Mouse (Mus musculus): ENCODE results near the gene Ppdpf. TPM values are rescaled to one million over a fixed set of nuclear protein-coding genes. Genes with fewer than 3 reads are reported as not detected.
A peak's percentile ranks its signal among the peaks of the same experiment; 100 is the strongest.

Gene Ppdpf
- polyA plus RNA-seq, 1 experiment from 2014 or later, result 269 TPM

- Histone ChIP-seq H3K4me3 (ENCODE audit: low read depth, low read length) (peak within 1 kb of the TSS; percentile 29), H3K27me3 (replicated peaks; ENCODE audit: control insufficient read depth, insufficient read depth, low read length) (peaks cover 38% of the 10 kb centered on the region), H3K9ac (ENCODE audit: low read depth, low read length) (peak within 1 kb of the TSS; percentile 37; the same call in 1 of the 2 replicates), H3K4me1 (ENCODE audit: control insufficient read depth, insufficient read depth, low read length) (no peaks in the 10 kb centered on the region), H3K27ac (replicated peaks; ENCODE audit: low read depth, low read length) (no peak within 1 kb of the TSS), H3K9me3 (ENCODE audit: control insufficient read depth, low read length) (no peaks in the 10 kb centered on the region), H3K4me2 (ENCODE audit: low read depth, low read length) (peak within 1 kb of the TSS; percentile 51), H3K36me3 (ENCODE audit: control insufficient read depth, insufficient read depth, low read length) (no peaks in the 10 kb centered on the region)
- DNase-seq (ENCODE audit: low spot score) (no peak), ATAC-seq (ENCODE audit: low read depth) (peak; percentile 50; the same call in 1 of the 2 replicates)
- WGBS, result 2% methylated on average over 50 of the region's 55 CpGs
Observed at GRCm38 (mm10) chr2:181156248-181157121, 30.6 kb upstream of the Ppdpf start, which contains the start of gene Eef1a2. Gene Eef1a2 (minus strand): TSS chr2:181157014.

GRCm38 (mm10) chr2:181157180-181157579, 29.9 kb upstream of the Ppdpf start:
- H3K9me3 ChIP-seq (ENCODE audit: control insufficient read depth, low read length), result no peaks in the 10 kb centered on the region
- peak overlapping the region; percentile 51; the same call in 1 of the 2 replicates for H3K4me2 ChIP-seq (ENCODE audit: low read depth, low read length)

GRCm38 (mm10) chr2:181157716-181158302, 29.2 kb upstream of the Ppdpf start:
- H3K4me1 ChIP-seq (ENCODE audit: control insufficient read depth, insufficient read depth, low read length), result no peaks in the 10 kb centered on the region
- H3K4me3 ChIP-seq (ENCODE audit: low read depth, low read length), result no peak overlapping the region
- DNase-seq (ENCODE audit: low spot score) (no peak), ATAC-seq (ENCODE audit: low read depth) (no peak)
- WGBS, result 67% methylated on average over 6 of the region's 6 CpGs
- H3K9me3 ChIP-seq (ENCODE audit: control insufficient read depth, low read length), result no peaks in the 10 kb centered on the region
- H3K4me2 ChIP-seq (ENCODE audit: low read depth, low read length), result no peak overlapping the region
- no peak overlapping the region for H3K9ac ChIP-seq (ENCODE audit: low read depth, low read length)
- peaks cover 38% of the 10 kb centered on the region for H3K27me3 ChIP-seq (replicated peaks; ENCODE audit: control insufficient read depth, insufficient read depth, low read length)
- no peaks in the 10 kb centered on the region for H3K36me3 ChIP-seq (ENCODE audit: control insufficient read depth, insufficient read depth, low read length)
- no peak overlapping the region for H3K27ac ChIP-seq (replicated peaks; ENCODE audit: low read depth, low read length)

More at GRCm38 (mm10) chr2:181157180-181157579, 29.9 kb upstream of the Ppdpf start:
- Histone ChIP-seq H3K9ac (ENCODE audit: low read depth, low read length) (no peak overlapping the region), H3K36me3 (ENCODE audit: control insufficient read depth, insufficient read depth, low read length) (no peaks in the 10 kb centered on the region), H3K4me3 (ENCODE audit: low read depth, low read length) (no peak overlapping the region), H3K4me1 (ENCODE audit: control insufficient read depth, insufficient read depth, low read length) (no peaks in the 10 kb centered on the region), H3K27ac (replicated peaks; ENCODE audit: low read depth, low read length) (no peak overlapping the region), H3K27me3 (replicated peaks; ENCODE audit: control insufficient read depth, insufficient read depth, low read length) (peaks cover 38% of the 10 kb centered on the region)
- 79% methylated on average over 4 of the region's 4 CpGs for WGBS
- DNase-seq (ENCODE audit: low spot score) (no peak), ATAC-seq (ENCODE audit: low read depth) (no peak)

DNA sequence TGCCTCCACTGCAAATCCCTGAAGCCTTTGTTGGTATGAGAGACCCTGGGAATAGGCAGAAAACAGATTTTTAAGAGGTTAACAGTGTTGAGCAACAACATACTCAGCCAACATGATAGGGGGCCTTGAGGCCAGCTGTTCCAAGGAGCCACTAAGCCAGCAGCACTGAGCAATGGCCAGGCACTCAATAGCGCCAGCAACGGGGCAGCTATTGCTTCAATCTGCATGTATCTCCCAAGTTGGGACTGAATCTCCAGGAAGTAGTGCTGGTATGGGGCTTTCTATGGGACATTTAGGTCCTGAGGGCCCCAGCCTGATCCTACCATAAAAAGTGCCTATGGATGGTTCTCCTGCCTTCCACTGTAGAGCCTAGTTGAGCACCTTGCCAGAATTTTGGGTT, 28.6 kb upstream of the Ppdpf start:
- no peak overlapping the region for H3K9ac ChIP-seq (ENCODE audit: low read depth, low read length)
- peaks cover 38% of the 10 kb centered on the region for H3K27me3 ChIP-seq (replicated peaks; ENCODE audit: control insufficient read depth, insufficient read depth, low read length)
- ATAC-seq (ENCODE audit: low read depth), result no peak

GRCm38 (mm10) chr2:181159091-181159514, 27.9 kb upstream of the Ppdpf start:
- Histone ChIP-seq H3K4me3 (ENCODE audit: low read depth, low read length) (no peak overlapping the region), H3K9me3 (ENCODE audit: control insufficient read depth, low read length) (no peaks in the 10 kb centered on the region), H3K27me3 (replicated peaks; ENCODE audit: control insufficient read depth, insufficient read depth, low read length) (peaks cover 38% of the 10 kb centered on the region), H3K9ac (ENCODE audit: low read depth, low read length) (no peak overlapping the region), H3K4me2 (ENCODE audit: low read depth, low read length) (no peak overlapping the region), H3K27ac (replicated peaks; ENCODE audit: low read depth, low read length) (no peak overlapping the region), H3K36me3 (ENCODE audit: control insufficient read depth, insufficient read depth, low read length) (no peaks in the 10 kb centered on the region), H3K4me1 (ENCODE audit: control insufficient read depth, insufficient read depth, low read length) (no peaks in the 10 kb centered on the region)
- 51% methylated on average over 7 of the region's 7 CpGs for WGBS
- no peak for ATAC-seq (ENCODE audit: low read depth)
- no peak for DNase-seq (ENCODE audit: low spot score)

More for the DNA sequence above, 28.6 kb upstream of the Ppdpf start:
- H3K27ac ChIP-seq (replicated peaks; ENCODE audit: low read depth, low read length), result no peak overlapping the region
- H3K9me3 ChIP-seq (ENCODE audit: control insufficient read depth, low read length), result no peaks in the 10 kb centered on the region
- no peak for DNase-seq (ENCODE audit: low spot score)
- no peaks in the 10 kb centered on the region for H3K36me3 ChIP-seq (ENCODE audit: control insufficient read depth, insufficient read depth, low read length)
- no peak overlapping the region for H3K4me2 ChIP-seq (ENCODE audit: low read depth, low read length)
- no peak overlapping the region for H3K4me3 ChIP-seq (ENCODE audit: low read depth, low read length)
- H3K4me1 ChIP-seq (ENCODE audit: control insufficient read depth, insufficient read depth, low read length), result no peaks in the 10 kb centered on the region
- 96% methylated on average over 2 of the region's 2 CpGs for WGBS

GRCm38 (mm10) chr2:181159771-181160170, 27.3 kb upstream of the Ppdpf start:
- WGBS, result 4% methylated on average over 2 of the region's 2 CpGs
- peaks cover 37% of the 10 kb centered on the region for H3K27me3 ChIP-seq (replicated peaks; ENCODE audit: control insufficient read depth, insufficient read depth, low read length)
- no peaks in the 10 kb centered on the region for H3K9me3 ChIP-seq (ENCODE audit: control insufficient read depth, low read length)
- no peak overlapping the region for H3K9ac ChIP-seq (ENCODE audit: low read depth, low read length)
- H3K36me3 ChIP-seq (ENCODE audit: control insufficient read depth, insufficient read depth, low read length), result no peaks in the 10 kb centered on the region
- H3K4me3 ChIP-seq (ENCODE audit: low read depth, low read length), result no peak overlapping the region
- no peak overlapping the region for H3K27ac ChIP-seq (replicated peaks; ENCODE audit: low read depth, low read length)
- ATAC-seq (ENCODE audit: low read depth) (peak; percentile 83), DNase-seq (ENCODE audit: low spot score) (peak; percentile 64)
- H3K4me2 ChIP-seq (ENCODE audit: low read depth, low read length), result no peak overlapping the region
- H3K4me1 ChIP-seq (ENCODE audit: control insufficient read depth, insufficient read depth, low read length), result no peaks in the 10 kb centered on the region

DNA sequence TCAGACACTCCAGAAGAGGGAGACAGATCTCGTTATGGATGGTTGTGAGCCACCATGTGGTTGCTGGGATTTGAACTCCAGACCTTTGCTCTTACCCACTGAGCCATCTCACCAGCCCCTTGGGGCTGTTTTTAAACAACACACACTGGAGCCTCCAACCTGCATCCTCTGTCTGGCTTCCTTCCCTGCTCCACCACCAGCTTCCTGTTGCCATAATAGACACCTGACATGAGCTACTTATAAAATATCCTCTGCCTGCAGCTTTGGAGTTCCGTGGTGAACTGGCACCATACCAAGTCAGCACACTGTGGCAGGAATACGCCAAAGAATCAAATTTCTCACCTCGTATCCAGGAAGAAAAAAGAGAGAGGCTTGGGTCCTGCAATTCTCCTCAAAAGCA, 26.2 kb upstream of the Ppdpf start:
- Histone ChIP-seq H3K27me3 (replicated peaks; ENCODE audit: control insufficient read depth, insufficient read depth, low read length) (peaks cover 30% of the 10 kb centered on the region), H3K4me3 (ENCODE audit: low read depth, low read length) (no peak overlapping the region), H3K9me3 (ENCODE audit: control insufficient read depth, low read length) (no peaks in the 10 kb centered on the region), H3K27ac (replicated peaks; ENCODE audit: low read depth, low read length) (no peak overlapping the region), H3K9ac (ENCODE audit: low read depth, low read length) (no peak overlapping the region), H3K4me1 (ENCODE audit: control insufficient read depth, insufficient read depth, low read length) (no peaks in the 10 kb centered on the region), H3K4me2 (ENCODE audit: low read depth, low read length) (no peak overlapping the region), H3K36me3 (ENCODE audit: control insufficient read depth, insufficient read depth, low read length) (no peaks in the 10 kb centered on the region)
- WGBS, result 54% methylated on average over 4 of the region's 4 CpGs
- DNase-seq (ENCODE audit: low spot score), result no peak
- no peak for ATAC-seq (ENCODE audit: low read depth)

GRCm38 (mm10) chr2:181166469-181166868, 20.6 kb upstream of the Ppdpf start:
- Histone ChIP-seq H3K4me1 (ENCODE audit: control insufficient read depth, insufficient read depth, low read length) (no peaks in the 10 kb centered on the region), H3K27me3 (replicated peaks; ENCODE audit: control insufficient read depth, insufficient read depth, low read length) (0 out of 2 replicates have a peak, but pooled peaks cover 7% of the 10 kb centered on the region), H3K9me3 (ENCODE audit: control insufficient read depth, low read length) (no peaks in the 10 kb centered on the region), H3K27ac (replicated peaks; ENCODE audit: low read depth, low read length) (no peak overlapping the region), H3K9ac (ENCODE audit: low read depth, low read length) (no peak overlapping the region), H3K4me3 (ENCODE audit: low read depth, low read length) (no peak overlapping the region), H3K36me3 (ENCODE audit: control insufficient read depth, insufficient read depth, low read length) (no peaks in the 10 kb centered on the region), H3K4me2 (ENCODE audit: low read depth, low read length) (no peak overlapping the region)
- ATAC-seq (ENCODE audit: low read depth) (no peak), DNase-seq (ENCODE audit: low spot score) (no peak)
- WGBS, result 78% methylated on average over 5 of the region's 5 CpGs
